Mouse (Mus musculus): Measurements from ENCODE around the gene Gm13420.

DNA sequence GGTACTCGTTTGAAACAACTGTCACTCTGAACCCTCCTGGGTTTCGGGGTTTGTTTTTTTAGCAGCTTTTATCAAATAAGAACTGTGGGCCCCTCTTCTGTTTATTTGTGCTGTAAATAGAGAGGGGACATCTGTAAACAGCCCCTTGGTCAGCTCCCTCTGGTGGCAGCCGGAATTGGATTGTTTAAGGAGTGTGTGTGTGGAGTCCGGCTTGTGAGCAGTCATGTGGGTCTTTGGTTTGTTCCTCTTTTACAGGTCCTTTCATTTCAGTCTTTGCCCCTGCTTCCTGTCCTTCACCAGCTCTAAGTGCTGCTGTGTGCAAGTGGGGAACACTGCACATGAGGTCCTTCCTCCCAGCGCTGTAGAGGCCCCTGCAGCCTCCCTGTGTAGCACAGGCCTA is 12.1 kb downstream of the Gm13420 start:
- TF ChIP-seq CTCF (IDR thresholded peaks at IDR 0.05; ENCODE audit: borderline replicate concordance, extremely low read depth, insufficient read depth, insufficient read length): no peak
- TF ChIP-seq POLR2A (IDR thresholded peaks at IDR 0.05; ENCODE audit: borderline replicate concordance, extremely low read depth, insufficient read depth, insufficient read length, poor library complexity, severe bottlenecking): no peak

Data from brain, embryonic 14.5 days (tissue).